Mouse (Mus musculus) cerebellum, adult 11 months (tissue): Measurements from ENCODE around the gene Zfpm1.

Source experiments
- DNase-seq: peaks from one replicate; pipeline ENCODE4 v3.0.0; 2022

Gene Zfpm1

GRCm38 (mm10) chr8:122282035-122282358 is at the start of gene Zfpm1:
Zfpm1 (plus strand) TSS chr8:122282141.
- no peak for DNase-seq

GRCm38 (mm10) chr8:122234055-122234454 is 47.9 kb upstream of the Zfpm1 start:
- peak; percentile 38 for DNase-seq

GRCm38 (mm10) chr8:122236521-122236920 is 45.4 kb upstream of the Zfpm1 start:
- DNase-seq: no peak

- DNase-seq: no peak
Measured at GRCm38 (mm10) chr8:122238225-122238624, 43.7 kb upstream of the Zfpm1 start.

- no peak for DNase-seq
Measured at GRCm38 (mm10) chr8:122238731-122239130, 43.2 kb upstream of the Zfpm1 start.

- DNase-seq: no peak
Measured at GRCm38 (mm10) chr8:122240241-122241026, 41.5 kb upstream of the Zfpm1 start.

GRCm38 (mm10) chr8:122243310-122243709 is 38.6 kb upstream of the Zfpm1 start:
- DNase-seq: no peak

GRCm38 (mm10) chr8:122245161-122245560 is 36.8 kb upstream of the Zfpm1 start:
- no peak for DNase-seq

GRCm38 (mm10) chr8:122246257-122247211 is 35.4 kb upstream of the Zfpm1 start:
- no peak for DNase-seq

- DNase-seq: no peak
Measured at GRCm38 (mm10) chr8:122251739-122252138, 30.2 kb upstream of the Zfpm1 start.

- DNase-seq: no peak
Measured at GRCm38 (mm10) chr8:122252366-122252765, 29.6 kb upstream of the Zfpm1 start.

- peak; percentile 69 for DNase-seq
Measured at GRCm38 (mm10) chr8:122259351-122259750, 22.6 kb upstream of the Zfpm1 start.

GRCm38 (mm10) chr8:122260755-122261154 is 21.2 kb upstream of the Zfpm1 start:
- DNase-seq: no peak

GRCm38 (mm10) chr8:122262835-122263234 is 19.1 kb upstream of the Zfpm1 start:
- DNase-seq: no peak

- DNase-seq: peak; percentile 82
Measured at GRCm38 (mm10) chr8:122264243-122264642, 17.7 kb upstream of the Zfpm1 start.

- no peak for DNase-seq
Measured at GRCm38 (mm10) chr8:122265522-122265921, 16.4 kb upstream of the Zfpm1 start.

- no peak for DNase-seq
Measured at GRCm38 (mm10) chr8:122266867-122267266, 15.1 kb upstream of the Zfpm1 start.

GRCm38 (mm10) chr8:122268861-122269260 is 13.1 kb upstream of the Zfpm1 start:
- peak; percentile 29 for DNase-seq

- DNase-seq: peak; percentile 84
Measured at GRCm38 (mm10) chr8:122269404-122269803, 12.5 kb upstream of the Zfpm1 start.

- DNase-seq: no peak
Measured at GRCm38 (mm10) chr8:122270555-122270954, 11.4 kb upstream of the Zfpm1 start.

GRCm38 (mm10) chr8:122273152-122273551 is 8.8 kb upstream of the Zfpm1 start:
- DNase-seq: peak; percentile 72

GRCm38 (mm10) chr8:122273826-122274225 is 8.1 kb upstream of the Zfpm1 start:
- no peak for DNase-seq

- no peak for DNase-seq
Measured at GRCm38 (mm10) chr8:122274651-122275391, 7.1 kb upstream of the Zfpm1 start.
